1 mouse cellular context compared by ENCODE assay signal in the genomic region with DNA sequence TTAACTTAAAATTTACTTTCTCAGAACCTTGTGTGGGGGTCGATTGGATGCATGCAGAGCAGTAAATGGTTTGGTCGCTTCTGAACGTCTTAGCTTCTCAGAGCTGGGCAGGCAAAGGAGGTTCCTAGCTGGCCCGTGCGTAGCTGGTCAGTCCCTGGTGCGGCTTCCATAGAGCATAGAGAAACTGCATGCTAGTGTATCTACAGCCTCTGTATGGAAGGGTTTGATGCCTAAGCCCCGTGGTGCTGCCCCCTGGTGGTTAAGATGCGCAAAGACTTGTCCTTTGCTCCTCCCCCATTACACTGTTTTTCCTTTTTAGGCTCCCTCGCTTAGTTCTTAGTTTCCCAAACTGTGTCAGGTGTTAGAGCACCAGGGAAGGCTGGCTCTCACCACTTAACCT.
TF ChIP-seq lines count a peak whose summit lies in the region.

No protein-coding gene starts in this region.

TF ChIP-seq in CH12.LX, 34 proteins besides CTCF, POLR2A, EP300 and RAD21 (continued from another document):
- TF ChIP-seq POLR2AphosphoS2 (IDR thresholded peaks at IDR 0.05; ENCODE audit: low read depth, low read length) (no peak), IRF4 (IDR thresholded peaks at IDR 0.05; ENCODE audit: low read depth, low read length) (peak; percentile 70; the same call in 1 of the 2 replicates), MYC (IDR thresholded peaks at IDR 0.05; ENCODE audit: low read depth, low read length) (no peak), ZMIZ1 (IDR thresholded peaks at IDR 0.05; ENCODE audit: low read depth, low read length) (no peak), ZNF384 (IDR thresholded peaks at IDR 0.05; ENCODE audit: low read depth, low read length) (no peak)
